Mouse (Mus musculus) thymus, postnatal 25 days (tissue): ENCODE measurements around the gene Pde1c.

Source experiments
- DNase-seq: peaks from one replicate; pipeline ENCODE4 v3.0.0; 2022

The Pde1c gene

GRCm38 (mm10) chr6:56441501-56441900 is 127.4 kb downstream of the Pde1c start:
- no peak for DNase-seq

GRCm38 (mm10) chr6:56425846-56426245 is 143.1 kb downstream of the Pde1c start:
- DNase-seq: no peak

GRCm38 (mm10) chr6:56422866-56423265 is 146.0 kb downstream of the Pde1c start:
- DNase-seq: no peak

- no peak for DNase-seq
These were observed 152.7 kb downstream of the Pde1c start for GRCm38 (mm10) chr6:56416191-56416590.

GRCm38 (mm10) chr6:56389178-56389577 is 179.7 kb downstream of the Pde1c start:
- DNase-seq: no peak

- DNase-seq: no peak
These were observed 192.5 kb downstream of the Pde1c start for GRCm38 (mm10) chr6:56376359-56376758.

- DNase-seq: no peak
These were observed 194.7 kb downstream of the Pde1c start for GRCm38 (mm10) chr6:56374180-56374579.

- no peak for DNase-seq
These were observed 195.2 kb downstream of the Pde1c start for GRCm38 (mm10) chr6:56373753-56374152.

GRCm38 (mm10) chr6:56373046-56373751 is 195.7 kb downstream of the Pde1c start:
- DNase-seq: no peak

- DNase-seq: no peak
These were observed 199.4 kb downstream of the Pde1c start for GRCm38 (mm10) chr6:56369462-56369861.

GRCm38 (mm10) chr6:56368116-56368515 is 200.8 kb downstream of the Pde1c start:
- DNase-seq: no peak

- DNase-seq: no peak
These were observed 201.6 kb downstream of the Pde1c start for GRCm38 (mm10) chr6:56367257-56367656.

GRCm38 (mm10) chr6:56362650-56363049 is 206.3 kb downstream of the Pde1c start:
- no peak for DNase-seq

- no peak for DNase-seq
These were observed 206.8 kb downstream of the Pde1c start for GRCm38 (mm10) chr6:56362128-56362545.

- DNase-seq: no peak
These were observed 207.4 kb downstream of the Pde1c start for GRCm38 (mm10) chr6:56361348-56362127.

GRCm38 (mm10) chr6:56360086-56360485 is 208.8 kb downstream of the Pde1c start:
- no peak for DNase-seq

GRCm38 (mm10) chr6:56359126-56359525 is 209.8 kb downstream of the Pde1c start:
- DNase-seq: no peak

GRCm38 (mm10) chr6:56347207-56347606 is 221.7 kb downstream of the Pde1c start:
- no peak for DNase-seq

- no peak for DNase-seq
These were observed 223.8 kb downstream of the Pde1c start for GRCm38 (mm10) chr6:56345082-56345481.

GRCm38 (mm10) chr6:56342005-56342404 is 226.9 kb downstream of the Pde1c start:
- no peak for DNase-seq

- no peak for DNase-seq
These were observed 233.0 kb downstream of the Pde1c start for GRCm38 (mm10) chr6:56335811-56336446.

- DNase-seq: no peak
These were observed 236.8 kb downstream of the Pde1c start for GRCm38 (mm10) chr6:56332149-56332548.

GRCm38 (mm10) chr6:56331432-56331831 is 237.5 kb downstream of the Pde1c start:
- DNase-seq: no peak

GRCm38 (mm10) chr6:56328103-56328502 is 240.8 kb downstream of the Pde1c start:
- no peak for DNase-seq
